Mouse (Mus musculus): ENCODE measurements around the gene Bahcc1.
A peak's percentile ranks its signal among the peaks of the same experiment; 100 is the strongest.

Gene Bahcc1

DNA sequence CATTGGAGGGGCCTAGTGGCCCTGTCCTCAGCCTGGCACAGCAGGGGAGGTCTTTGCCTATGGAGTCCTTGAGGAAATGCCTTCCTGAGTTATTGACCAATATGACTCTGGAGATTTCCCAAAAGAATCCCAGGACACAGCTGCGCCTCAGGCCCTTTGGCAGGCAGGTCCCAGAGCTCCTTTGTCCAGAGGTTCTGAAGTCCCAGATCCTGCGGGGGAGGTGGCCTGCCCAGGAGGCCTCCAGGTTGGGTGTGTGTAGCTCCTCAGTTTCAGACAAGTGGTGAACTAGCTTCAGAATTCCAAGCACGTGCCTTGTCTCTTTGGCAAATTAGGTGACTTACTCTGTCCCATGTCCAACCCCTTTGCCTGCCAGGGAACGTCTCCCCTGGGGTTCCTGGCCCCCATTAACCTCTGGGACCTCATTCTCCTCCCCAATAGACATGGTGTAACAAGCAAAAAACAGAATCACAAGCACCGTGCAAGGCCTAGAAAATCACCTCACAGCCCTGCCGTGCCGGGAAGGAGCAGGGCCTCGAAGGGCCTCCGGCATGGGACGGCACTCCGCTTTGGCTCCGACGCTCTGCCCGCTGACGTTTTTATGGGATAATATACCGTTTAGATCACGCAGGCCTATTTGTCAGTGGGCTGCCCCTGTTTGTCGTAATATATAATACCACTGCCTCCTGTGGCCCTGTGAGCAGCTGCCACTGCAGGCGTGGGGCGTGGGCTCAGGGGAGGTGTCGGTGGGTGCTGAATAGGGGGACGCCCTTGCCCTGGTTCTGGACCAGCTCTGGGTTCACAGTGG lies 10.2 kb downstream of the Bahcc1 start:
- DNase-seq (ENCODE audit: low read depth, low spot score) = peak; percentile 65

DNA sequence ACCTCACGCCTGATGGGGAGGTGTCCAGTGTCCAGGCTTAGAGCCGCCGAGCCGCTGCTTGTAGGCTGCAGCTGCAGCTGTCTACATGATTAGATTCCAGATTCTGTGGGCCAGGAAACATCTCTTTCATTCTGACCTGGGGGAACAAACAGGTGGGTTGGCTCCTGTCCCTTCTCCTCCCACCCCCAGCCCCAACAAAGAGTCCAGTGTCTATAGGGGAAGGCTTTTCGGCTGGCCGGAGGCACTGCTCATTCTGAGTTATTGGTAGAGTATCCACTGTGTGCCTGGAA lies 10.7 kb downstream of the Bahcc1 start:
- no peak for DNase-seq (ENCODE audit: low read depth, low spot score)

DNA sequence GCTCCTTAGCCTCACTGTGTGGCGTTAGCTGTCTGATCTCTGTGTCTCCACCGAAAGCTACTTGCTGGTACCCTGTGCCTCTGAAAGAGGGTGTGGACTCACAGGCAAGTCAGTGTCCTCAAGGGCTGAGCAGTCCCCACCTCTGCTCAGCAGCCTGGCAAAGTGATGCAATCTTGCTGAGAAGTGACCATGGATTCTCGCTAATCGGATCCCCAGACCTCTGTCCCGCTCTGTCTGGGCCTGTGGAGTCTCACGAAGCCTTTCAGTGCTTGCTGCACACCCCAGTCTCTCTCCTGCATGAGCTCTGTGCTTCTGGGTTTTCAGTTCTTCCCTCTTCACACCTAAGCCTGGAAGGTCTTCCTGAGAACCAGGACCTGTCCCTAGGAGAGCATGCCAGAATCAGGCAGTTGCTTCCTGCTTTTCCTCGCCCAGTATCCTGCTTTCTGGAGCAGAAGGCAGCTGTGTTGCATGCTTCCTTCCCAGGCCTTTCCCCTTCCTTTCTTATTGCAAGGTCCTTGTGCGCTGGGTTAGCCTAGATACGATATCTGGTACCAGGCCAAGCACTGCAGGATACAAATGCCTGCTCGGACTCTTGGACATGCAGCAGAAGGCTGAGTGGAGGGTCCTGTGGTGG lies 15.5 kb downstream of the Bahcc1 start:
- peak; percentile 45 for DNase-seq (ENCODE audit: low read depth, low spot score)

DNA sequence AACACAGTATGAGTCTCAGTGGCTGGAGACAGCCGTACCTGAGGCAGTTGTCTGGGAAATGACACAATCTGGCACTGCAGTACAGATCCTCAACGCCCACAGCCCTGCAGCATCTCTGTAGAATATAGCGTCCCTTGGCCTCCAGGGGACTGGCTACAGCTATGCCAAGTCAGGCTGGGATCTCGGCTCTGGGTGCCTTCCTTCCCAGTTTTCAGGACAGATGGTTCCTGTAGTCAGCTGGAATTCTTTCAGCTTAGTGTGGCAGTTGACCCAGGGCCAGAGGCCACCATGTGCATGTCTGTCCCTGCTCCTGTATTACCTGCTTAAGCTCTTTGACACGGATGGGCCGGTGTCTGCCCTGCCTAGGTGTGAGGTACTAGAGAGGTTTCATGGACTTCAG lies 16.2 kb downstream of the Bahcc1 start:
- no peak for DNase-seq (ENCODE audit: low read depth, low spot score)

DNA sequence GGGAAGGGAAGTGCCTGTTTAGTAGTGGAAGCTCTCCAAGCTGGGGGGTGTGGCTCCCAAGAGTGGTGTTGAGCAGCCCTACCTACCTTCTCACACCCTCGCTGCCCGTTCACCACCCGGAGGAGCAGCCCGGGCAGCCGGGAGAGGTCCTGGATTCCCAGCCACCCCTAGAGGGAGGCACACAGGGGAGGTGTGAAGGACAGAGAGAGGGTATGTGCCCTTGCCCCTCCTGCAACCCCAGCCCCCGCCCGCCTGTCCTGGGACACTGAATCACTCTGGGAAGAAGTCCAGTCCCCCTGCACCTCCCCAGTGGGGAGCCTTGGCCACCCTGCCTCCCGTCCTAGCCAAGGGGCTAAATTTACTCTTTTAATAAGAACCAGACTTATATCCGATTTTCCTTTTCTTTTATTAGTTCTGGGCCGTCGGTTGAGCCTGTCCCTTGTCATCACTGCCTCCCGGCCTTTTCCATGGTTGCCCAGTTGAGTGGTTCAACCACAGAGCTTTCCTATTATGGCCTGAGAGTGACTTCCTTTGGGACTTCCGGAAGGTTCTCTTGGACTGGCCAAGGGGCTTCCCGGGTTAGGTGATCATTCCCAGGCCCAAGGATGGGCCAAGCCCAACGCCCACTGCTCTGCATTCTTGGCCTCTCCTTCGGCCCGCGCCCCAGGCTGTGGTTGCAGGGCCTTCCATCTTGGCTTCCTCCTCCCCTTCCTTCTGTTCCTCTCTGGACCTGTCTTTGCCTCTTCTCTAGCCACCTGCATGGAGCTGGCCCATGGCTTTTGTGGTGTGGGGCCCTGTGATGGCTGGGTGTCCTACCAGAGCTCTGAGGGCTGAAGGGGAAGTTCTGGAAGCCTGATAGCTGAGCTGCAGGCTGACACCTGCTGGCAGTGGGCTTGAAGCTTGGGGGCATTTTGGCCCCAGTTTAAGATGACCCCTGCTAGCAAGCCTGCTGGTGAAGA lies 18.5 kb downstream of the Bahcc1 start:
- peak; percentile 85 for DNase-seq (ENCODE audit: low read depth, low spot score)

DNA sequence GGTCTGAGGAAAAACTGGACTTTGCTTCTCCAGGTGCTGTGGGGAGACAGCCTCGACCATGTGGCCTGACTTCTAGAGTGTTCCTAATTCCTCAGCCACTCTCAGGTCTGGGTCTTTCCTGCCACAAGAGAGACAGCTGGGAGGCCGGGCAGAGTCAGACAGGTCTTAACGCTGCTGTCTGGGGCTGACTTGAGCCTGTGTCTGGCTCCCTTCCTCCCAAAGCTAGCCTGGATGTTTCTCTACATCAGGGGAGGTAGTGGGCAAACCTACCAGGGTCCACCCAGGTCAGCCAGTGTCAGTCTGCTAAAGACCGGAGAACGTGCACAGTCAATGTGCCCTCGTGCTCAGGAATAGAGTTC lies 19.2 kb downstream of the Bahcc1 start:
- peak; percentile 43 for DNase-seq (ENCODE audit: low read depth, low spot score)

DNA sequence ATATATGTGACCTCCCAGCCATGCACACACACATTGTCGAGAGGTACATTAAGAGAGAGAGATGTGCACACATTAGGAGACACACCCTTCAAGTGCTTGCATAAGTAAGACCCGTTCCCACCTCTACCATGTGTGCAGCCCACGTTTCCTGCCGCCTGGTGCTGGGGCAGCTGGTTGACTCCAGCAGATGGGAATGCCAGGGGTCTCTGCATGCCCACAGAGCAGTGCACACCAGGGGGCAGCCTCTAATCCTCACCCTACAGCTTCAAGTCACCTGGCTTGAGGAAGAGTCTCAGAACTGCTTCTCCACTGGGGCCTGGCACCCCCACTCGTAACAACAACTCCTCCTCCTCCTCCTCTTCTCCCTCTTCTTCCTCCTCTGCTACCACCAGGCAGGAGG lies 19.7 kb downstream of the Bahcc1 start:
- no peak for DNase-seq (ENCODE audit: low read depth, low spot score)

DNA sequence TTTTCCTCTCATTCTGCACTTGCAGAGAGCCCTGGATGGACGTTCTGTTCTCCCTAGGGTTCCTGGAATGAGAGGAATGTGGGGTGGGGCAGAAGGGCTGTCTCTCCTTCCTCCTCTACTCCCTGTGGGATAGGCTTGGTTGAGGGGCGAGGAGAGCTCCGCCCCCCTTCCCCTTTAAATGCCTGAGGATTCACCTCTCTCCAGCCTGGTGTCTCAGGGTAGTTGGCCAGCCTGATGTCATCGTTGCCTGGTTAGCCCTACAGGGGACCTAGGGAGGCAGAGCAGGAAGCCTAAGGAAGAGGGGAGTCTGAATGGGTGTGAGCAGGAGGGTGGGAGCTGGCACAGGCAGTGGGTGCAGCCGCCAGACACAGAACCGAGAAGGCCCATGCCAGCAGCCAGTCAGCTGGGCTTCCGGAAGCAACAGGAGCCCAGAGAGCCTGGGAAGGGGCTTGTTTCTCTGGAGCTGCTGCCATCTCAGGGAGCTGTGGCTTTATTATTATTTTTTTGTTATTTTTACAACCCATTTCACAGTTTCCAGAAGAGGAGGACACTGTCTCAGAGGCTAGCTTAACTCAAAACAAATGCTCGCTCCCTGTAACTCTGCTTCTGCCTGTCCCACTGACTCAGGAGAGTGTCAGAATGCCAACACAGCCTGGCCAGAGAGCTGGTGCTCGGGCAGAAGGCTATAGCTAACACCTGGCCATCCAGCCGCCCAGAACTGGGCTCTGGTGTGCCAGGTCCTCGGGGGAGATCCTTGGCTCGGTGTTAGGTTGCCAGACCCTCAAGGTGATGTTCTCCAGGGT lies 20.3 kb downstream of the Bahcc1 start:
- peak; percentile 92 for DNase-seq (ENCODE audit: low read depth, low spot score)

DNA sequence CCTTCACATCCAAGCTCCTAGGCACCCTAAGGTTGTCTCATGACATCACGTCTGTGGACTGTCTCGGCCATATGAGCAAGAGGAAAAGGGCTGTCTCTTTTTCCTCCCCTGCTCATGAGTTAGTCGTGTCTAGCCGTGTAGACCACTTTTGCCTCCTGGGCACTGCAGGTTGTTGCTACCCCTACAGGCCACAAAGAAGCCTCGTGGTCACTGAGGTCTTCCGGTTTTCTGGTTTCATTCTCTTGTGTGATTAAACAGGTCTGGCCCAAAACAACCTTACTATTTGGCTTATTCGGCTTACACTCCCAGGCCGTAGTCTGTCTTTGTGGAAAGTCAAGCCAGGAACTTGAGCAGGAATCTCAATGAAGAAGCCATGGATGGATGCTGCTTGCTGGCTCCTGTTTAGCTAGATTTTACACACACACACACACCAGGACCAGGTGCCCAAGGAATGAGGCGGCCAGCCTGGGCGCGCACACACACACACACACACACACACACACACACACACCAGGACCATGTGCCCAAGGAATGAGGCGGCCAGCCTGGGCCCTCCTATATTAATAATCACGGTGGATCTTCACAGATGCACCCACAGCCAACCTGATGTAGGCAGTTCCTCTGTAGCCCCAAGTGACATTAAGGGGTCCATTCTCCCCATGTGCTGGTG lies 21.0 kb downstream of the Bahcc1 start:
- DNase-seq (ENCODE audit: low read depth, low spot score) = no peak

DNA sequence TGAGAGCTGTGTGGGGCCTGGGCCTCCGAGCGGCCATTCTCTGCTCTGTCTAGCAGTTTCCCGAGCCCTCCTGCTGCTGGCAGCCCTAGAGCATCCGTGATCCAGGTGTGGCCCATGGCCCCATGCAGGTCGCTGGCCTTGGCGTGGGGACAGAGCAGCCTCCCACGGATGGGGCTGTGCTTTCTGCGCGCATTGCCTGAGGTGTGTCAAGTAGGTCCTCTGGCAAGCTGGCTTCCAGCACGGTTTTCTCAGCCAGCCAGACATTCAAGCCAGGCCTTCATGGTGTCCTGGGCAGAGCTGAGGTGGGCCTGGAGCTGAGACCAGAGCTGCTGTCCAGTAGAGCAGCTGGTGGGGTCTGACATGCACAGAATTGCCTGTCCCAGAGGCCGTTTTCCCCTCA lies 21.7 kb downstream of the Bahcc1 start:
- peak; percentile 33 for DNase-seq (ENCODE audit: low read depth, low spot score)

DNA sequence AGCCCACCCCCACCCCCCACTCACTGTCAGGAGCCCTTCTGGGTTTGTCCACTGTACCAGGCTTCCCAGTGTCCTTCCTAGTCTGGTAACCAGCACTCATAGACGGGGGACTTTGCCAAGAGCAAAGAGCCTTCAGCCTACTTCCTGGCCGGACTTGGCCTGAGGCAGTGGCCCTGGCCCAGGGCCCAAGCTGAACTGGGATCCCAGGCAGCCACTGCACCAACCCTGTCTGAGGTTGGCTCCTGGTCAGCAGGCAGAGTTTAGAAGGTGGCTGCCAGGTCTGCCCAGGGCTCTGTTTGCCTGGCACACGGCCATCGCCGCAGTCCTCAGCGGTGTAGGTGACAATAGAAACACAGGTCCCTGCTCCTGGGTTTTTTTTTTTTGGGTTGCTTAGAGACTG lies 22.3 kb downstream of the Bahcc1 start:
- DNase-seq (ENCODE audit: low read depth, low spot score) = peak; percentile 92

DNA sequence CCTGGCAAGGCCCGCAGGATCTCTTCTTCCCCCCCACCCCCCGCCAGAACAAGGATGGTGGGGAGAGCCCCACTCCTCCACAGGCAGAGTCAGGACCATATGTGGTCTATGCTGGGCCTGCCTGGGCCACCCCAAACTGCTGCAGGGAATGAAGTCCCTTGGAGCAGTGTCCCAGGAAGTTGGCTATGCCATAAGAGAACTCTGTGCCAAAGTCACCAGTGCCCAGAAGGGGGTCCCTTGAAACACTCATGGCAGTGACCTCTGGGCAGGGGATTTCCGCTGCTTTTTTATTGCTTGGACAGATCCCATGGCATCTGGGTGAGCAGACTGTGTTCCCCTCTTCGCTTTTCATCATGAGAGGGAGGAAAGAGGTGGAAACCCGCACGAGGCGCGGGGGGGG lies 22.8 kb downstream of the Bahcc1 start:
- DNase-seq (ENCODE audit: low read depth, low spot score) = peak; percentile 69

DNA sequence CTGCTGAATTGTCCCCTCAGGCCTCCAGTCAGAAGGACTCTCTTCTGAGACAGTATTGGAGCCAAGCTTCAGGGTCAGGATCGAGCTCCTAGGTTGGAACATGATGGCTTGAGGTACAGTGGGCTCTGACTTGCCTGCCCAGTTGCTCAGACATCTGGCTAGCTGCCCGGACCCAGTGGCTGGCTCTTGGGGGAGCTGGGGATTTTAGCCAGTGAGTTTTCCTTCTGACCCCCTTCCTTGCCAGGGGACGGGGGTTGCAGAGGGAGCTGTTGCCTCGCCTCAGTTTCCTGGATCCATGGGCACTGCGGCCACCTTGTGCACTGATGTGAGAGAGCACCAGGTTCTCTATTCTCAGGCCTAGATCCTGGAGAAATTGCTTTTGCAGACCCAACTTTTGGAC lies 23.4 kb downstream of the Bahcc1 start:
- DNase-seq (ENCODE audit: low read depth, low spot score) = peak; percentile 81

DNA sequence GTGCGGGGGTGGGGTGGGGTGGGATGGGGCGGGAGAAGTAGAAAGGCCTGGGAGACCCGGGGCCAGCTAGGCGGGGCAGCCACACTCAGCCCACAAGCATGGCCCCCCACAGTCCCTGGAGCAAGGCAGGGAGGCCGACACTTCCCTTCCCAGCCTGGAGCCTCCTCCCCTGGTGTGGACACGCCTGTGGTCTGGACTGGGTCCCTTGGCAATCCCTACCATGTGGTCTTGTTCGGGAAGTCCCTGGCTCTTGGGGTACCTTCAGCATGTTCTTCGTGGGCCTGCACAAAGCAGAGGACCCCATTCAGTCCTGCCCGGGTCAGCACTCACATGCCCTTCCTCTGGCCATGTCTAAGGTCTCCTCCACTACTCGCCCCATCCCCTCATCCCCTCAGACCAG lies 23.8 kb downstream of the Bahcc1 start:
- peak; percentile 92 for DNase-seq (ENCODE audit: low read depth, low spot score)

DNA sequence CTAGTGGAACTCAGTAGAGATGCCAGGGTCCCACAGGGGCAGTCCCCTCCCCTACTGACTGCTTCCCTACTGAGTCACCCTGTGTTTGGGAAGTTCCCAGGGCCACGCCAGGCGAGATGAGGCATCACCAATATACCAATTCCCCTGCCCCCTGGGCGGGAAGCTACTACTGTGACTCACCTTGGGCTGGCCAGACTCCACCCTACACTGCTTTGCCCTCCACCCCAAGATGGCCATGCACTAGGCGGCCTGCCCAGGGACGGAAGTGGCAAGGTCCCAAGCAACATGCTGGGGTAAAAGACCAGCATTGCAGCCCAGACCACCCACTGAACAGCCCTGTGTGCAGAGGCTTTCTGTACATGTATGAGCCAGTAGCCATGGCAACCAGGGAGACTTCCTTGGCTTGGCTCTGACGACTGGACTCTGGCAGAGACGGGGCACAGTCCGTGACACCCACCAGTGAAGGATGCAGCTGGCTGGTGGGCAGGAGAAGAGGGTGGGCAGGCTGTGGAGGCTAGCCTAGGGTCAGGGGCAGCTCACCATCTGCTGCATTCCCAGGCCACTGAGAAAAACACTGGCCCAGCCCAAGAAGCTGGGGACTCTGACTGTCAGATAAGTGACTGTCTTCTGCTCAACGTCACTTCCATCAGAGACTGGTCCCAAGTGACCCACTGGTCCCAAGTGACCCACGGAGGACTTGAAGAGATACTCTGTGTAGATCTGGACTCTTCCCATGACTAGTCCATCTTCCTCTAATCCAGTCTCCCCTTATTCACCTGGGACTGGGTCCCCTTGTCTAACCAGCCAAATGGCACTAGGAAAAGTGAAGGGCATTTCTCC lies 24.5 kb downstream of the Bahcc1 start:
- peak; percentile 98 for DNase-seq (ENCODE audit: low read depth, low spot score)

DNA sequence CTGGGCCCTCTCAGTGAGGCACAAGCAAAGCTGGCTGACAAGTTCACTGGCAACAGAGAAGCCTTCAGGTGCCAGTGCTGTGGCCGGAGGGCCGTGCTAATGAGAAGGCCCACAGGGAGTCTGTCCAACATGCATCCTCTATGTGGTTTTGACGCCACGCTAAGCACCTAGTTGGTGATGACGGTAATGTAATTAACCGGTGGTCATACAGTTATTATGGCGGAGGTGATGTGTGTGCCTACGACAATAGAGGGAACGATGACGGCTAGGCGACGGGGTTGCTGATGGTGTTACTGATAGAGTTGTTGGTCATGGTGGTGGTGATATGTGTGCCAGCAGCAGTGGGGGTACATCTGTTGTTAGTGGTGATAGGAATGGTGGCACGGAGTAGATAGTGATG lies 25.2 kb downstream of the Bahcc1 start:
- no peak for DNase-seq (ENCODE audit: low read depth, low spot score)

DNA sequence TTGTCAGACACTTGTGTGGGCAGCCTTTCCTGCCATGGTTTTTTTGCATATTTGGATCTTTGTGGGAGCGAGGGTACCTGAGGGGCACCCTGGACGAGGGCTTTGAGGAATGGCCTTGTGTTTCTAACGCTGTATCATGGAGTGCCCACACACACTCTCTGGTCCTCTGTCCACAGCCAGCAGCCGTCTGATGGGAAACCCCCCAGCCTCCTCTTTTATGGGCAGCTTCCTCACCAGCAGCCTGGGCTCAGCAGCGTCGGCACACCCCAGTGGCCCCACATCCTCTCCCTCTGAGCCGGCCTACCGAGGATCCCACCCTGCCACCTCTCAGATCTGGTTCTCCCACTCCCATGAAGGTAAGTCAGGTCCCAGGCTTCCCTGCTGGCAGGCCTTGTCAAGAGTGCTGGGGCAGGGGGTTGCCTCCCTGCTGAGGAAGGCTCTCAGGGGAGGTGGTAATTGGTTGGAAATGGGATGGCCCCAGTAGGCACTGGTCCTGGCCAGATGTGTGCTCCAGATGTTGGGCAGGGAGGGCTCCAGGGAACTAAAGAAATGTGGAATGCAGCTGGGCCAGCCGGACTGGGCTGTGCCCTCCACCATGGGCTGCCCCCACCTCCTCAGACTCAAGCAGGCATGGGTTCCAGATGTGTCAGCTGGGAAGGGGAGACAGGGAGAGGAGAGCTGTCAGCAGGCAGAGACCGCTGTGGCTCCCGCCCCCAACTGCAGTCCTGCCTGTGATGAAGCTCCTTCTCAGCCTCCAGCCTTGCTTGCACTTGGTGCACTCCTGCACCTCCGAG lies 26.3 kb downstream of the Bahcc1 start:
- peak; percentile 71 for DNase-seq (ENCODE audit: low read depth, low spot score)

DNA sequence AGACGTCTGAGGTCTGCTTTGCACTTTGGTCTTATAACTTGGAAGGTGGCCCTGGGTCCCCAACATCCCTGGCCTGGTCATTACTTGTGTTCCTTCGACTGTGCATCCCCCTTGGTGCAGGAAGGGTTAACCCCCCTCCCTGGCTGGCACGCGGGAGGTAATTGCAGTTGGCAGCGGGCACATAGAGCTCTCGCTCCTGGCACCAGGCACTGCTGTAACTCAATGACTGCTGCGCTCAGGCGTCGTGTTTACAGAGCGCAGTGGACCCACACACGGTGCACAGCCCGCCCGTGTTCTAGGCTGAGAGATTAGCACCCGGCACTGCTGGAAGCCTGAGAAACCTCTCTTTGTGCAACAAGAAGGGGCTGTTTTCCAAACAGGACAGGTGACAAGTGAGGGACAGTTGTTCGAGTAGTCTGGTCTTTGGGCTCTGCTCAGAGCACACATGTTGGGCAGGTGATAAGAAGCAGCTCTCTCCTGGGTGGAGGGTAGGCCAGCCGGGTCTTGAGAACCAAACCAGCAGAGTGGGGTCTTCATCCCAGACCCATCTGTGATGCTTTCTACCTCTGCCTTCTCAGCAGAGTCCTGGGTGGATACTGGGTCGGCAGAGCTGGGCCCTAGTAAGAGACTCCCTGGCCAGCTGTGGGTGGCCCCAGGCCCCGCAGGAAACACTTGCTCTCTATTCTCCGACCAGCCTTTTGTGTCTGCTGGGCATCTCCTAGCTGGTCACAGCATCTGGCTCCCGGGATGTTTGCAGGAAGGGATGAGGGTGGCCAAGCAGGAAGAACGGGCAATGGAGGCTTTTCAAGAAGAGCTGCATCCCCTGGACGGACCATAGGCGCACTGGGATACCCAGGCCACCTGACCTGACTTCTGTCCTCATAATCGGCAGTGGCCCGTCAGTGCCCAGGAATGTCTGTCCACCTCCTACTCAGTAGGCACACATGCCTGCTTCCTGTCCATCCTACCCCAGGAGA lies 27.3 kb downstream of the Bahcc1 start:
- DNase-seq (ENCODE audit: low read depth, low spot score) = peak; percentile 7

Data from 3T3-L1 (cell line).